Mouse (Mus musculus): ENCODE data around the gene Rab8b.
"Not testable (repeated sequence)": the region's sequence is repeated elsewhere in the genome, so short reads cannot be mapped to it uniquely, and the experiment has no call there.

Gene Rab8b

DNA sequence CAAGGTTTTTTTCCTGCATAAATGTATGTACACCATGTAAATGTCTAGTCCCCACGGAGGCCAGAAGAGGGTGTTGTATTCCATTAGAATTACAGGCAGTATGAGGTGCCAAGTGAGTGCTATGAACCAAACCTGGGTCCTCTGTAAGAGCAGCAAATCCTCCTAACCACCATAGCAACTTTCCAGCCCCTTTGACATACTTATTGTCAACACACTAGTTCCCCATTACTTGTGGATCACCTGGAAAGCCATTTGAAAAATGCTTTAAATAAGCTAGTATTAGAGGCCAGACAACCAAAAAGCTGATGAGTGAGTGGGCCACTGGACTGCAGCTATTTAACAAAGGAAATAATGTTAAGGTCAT is 1.6 kb downstream of the Rab8b start:
- in situ Hi-C loops (cut with MboI; ENCODE audit: low sequenced_read_pairs) = no loop called here

DNA sequence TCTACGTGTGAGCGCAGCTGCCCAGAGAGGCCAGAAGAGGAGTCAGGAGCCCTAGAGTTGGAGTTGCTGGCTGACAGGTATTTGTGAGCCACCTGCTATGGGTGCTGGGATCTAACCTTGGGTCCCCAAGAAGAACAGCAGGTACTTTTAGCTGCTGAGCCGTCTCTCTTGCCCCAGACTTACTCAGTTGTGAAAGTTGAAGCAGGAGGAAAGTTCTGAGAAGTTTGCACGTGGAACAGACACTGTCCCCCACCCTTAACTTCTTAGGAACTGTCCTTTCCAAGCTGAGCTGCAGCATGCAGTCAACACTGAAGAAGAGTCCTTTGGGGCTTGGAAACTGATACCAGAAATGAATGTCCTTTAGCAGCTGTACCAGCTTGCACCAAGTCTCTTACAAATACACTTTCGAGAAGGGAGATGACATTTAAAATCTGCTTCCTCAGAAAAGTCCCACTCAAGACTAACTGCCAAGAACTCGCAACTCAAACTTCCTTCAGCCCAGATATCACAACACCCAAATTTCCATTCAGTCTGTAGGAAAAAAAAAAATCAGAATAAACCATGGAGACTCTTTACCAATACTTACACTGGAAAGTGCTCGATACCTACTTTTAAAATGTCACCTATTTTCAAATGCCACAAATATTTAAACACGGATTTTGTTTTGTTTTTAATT is 2.1 kb downstream of the Rab8b start:
- in situ Hi-C loops (cut with MboI; ENCODE audit: low sequenced_read_pairs) = no loop called here

DNA sequence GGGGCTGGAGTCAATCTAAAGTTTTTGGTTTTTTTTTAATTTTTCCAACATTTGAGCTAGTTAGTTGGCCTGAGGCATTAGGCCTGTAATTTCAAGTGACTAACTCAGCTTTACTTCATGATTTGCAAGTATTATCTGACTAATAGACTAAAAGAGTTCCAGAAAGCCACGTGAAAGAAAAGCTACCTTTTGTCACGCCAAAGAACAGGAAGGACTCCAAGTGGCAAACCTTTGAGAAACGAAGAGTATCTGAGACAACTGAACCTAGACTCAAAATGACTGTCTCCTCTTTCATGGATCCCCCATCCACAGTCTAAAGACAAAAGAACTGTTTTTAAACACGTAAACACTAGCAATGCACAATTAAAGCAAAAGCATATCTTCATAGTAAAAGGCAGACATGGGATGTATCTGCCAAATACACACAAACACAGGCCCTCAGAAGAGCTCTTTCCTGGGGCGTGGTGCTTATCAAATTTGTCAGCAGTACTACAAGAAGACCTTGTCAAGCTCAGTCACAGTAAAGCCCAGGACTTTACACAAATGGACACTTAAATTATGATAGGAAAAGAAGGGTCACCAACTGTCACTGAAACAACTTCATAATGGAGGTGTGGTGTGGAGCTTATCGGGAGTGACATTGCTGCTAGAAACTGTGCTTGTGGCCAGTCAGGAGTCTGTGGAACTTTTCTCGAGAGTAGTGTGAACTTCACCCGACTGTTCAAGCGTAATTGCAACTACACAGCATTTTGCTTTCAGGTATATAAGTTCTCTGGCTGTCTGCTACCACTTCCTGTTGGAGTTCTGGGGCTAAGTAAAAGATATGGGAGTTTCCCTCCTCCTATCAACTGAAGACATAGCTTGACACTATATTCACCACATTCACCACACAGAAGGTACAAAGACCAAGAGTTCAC is 3.4 kb downstream of the Rab8b start:
- in situ Hi-C loops (cut with MboI; ENCODE audit: low sequenced_read_pairs) = no loop called here

DNA sequence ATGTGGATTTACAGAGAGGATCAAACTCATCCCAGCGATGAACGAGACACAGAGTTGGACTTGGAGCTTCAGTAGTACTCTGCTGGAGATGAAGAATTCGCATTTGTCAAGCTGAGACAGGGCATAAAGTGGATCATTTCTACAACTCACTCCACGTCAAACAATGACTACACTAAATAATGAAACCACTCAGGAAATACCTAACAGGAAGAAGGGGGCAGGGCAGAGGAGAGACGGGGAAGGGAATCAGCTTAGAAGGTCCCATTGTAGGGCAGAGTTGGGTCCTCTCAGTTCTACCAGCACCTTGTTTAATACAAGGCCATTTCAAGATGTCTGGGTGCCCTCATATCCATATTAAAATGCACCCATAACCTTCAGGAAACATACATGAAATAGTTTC is 4.1 kb downstream of the Rab8b start:
- in situ Hi-C loops (cut with MboI; ENCODE audit: low sequenced_read_pairs) = no loop called here

DNA sequence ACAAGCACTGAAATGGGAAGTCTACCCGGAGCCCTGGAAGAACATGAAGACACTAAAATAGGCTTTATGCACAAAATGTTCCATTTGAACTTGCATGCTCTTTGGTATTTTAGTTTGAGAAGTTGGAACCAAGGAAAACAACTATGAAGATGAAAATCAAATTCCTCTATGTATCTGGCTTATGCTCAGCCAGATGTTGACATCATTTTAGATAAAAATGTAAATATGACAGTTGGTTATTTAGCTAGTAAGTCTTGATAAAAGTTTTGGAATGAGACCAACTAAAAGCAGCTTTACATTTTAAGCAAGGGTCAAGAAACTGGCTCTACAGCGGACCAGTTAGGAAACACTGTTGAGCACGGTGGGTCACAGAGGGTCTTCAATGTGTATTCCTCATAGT is 4.9 kb downstream of the Rab8b start:
- in situ Hi-C loops (cut with MboI; ENCODE audit: low sequenced_read_pairs) = no loop called here

DNA sequence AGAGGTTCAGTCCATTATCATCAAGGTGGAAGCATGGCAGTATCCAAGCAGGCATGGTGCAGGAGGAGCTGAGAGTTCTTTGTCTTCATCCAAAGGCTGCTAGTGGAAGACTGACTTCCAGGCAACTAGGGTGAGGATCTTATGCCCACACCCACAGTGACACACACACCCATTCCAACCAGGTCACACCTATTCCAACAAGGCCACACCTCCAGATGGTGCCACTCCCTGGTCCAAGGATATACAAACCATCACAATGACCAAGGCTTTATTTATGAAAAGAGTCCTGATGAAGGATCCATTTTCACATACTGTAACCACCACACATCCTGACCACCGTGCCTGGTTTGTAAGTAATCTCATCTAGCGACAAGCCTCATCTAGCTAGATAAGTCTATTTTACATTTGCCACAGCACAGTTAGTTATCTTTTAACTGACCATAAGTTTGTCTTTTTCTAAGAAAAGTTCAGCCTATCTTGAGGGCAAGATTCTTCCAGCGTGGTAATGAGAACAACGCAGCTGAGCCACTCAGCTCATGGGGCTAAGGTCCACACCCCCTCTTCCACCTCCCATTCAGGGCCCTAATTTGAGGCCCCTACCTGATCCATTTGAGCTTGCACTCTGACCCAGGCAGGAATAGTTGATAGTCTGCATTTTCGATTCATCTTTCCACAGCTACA is 6.1 kb downstream of the Rab8b start:
- in situ Hi-C loops (cut with MboI; ENCODE audit: low sequenced_read_pairs) = not testable (repeated sequence)

DNA sequence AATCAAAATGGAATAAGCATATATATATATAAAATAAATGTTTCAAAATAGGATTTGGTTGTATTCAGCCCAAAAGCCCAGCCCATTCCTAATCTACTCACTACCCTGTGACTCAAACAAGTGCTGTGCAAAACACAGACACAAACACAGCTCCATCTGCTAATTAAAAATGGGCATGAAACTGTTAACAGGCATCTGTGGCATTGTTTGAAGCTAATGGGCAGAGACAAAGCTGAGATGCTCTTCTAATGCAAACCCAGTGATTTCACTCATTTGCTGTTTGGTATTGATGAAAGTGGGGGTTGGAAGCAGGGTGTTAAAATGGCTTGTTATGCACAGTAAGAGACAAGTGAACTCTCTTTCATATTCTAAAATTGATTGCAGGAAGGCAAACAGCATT is 7.2 kb downstream of the Rab8b start:
- in situ Hi-C loops (cut with MboI; ENCODE audit: low sequenced_read_pairs) = no loop called here

DNA sequence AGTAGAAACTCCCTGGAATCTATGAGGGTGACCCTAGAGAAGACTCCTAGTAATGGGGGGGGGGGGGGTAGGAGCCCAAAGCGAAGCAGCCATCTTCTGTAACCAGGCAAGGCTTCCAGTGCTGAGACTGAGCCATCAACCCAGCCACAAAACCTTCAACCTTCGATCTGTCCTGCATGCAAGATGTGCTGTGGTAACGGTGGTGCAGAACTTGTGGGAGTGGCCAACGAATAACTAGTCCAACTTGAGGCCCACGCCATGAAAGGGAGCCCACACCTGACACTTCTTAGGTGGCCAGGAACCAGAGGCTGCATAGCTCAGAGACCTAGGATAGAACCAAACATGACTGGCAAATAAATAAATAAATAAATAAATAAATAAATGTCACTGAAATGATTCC is 8.8 kb downstream of the Rab8b start:
- in situ Hi-C loops (cut with MboI; ENCODE audit: low sequenced_read_pairs) = no loop called here

DNA sequence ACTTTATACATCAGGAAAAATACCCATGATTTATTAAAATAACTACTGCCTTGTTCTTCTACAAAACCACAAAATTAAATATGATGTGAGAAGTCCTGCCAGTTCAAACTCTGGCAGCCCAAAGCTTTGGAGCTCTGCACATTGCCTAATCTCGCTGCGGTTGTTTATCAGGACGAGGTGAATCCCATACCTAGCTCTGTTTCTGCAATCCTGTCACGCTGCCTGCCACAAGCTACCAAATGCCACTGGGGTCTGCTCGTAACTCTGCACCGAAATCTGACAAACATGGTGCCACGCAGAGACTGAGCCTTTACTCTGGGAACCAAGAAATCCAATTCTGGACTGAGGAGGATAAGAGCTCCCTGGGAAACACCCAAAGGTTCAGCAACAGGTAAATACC is 9.6 kb downstream of the Rab8b start:
- in situ Hi-C loops (cut with MboI; ENCODE audit: low sequenced_read_pairs) = no loop called here

DNA sequence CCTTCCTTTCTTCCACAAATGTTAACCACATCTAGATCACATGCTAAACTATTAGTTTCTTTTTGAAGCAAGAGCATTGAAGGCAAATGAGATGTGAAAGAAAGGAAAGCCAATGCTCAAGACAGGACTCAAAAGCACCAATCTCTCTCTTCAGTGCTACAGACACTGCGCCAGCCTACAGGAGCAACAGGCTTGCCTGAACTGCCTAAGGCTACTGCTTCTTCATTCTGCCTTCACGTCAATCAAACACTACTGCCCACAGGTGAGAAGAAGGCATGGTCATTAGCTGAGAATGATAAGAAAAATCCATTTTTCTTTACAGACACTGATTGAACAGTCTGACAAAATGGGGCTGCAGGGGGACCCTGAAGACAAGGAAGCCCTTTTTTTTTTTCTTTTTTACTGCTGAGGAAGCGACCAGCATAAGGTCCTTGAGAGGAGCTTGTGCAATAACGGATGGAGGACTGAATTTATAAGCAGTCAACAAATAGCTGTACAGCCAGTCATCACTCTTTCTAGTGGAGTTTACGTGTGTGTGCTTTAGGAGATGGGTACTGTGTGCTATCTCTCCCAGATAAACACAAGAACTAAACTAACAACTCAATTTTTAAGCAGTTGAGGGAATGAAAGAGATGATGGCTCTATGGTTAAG is 11.6 kb downstream of the Rab8b start:
- in situ Hi-C loops (cut with MboI; ENCODE audit: low sequenced_read_pairs) = no loop called here

DNA sequence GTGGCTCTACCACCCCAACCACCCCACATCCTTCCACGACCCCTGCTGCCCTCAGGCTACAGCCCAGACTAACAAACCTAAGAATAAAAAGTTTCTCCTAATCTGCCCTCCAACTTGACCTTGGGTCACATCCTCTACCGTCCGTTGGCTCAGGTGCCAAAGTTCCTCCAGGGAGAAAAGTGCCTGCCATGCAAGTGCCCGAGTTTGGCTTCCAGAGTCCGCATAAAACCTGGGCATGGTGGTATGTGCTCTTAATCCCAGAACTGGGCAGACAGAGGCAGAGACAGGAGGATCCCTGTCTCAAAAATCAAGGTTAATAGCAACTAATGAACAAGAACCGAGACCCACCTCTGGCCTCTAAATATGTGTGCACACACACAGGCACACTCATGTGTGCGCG is 12.4 kb downstream of the Rab8b start:
- in situ Hi-C loops (cut with MboI; ENCODE audit: low sequenced_read_pairs) = no loop called here

DNA sequence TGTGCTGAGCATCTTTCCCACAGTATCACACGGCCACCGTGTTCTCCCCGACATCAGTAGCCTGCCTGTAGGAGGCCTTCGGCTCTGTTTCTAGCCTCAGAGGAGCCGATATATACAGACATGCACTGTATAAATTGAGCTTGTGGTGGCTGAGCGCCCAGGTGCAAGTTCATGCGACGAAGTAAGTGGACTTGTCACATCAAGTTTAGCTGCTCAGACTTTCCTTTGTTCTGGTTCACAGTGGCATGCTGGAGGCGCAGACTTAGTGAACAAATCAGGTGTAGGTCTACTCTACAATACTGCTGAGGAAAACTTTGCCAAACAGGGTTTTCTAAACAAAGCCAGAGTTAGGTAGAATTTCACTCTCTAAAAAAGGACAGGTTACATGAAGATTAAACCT is 13.5 kb downstream of the Rab8b start:
- in situ Hi-C loops (cut with MboI; ENCODE audit: low sequenced_read_pairs) = no loop called here

DNA sequence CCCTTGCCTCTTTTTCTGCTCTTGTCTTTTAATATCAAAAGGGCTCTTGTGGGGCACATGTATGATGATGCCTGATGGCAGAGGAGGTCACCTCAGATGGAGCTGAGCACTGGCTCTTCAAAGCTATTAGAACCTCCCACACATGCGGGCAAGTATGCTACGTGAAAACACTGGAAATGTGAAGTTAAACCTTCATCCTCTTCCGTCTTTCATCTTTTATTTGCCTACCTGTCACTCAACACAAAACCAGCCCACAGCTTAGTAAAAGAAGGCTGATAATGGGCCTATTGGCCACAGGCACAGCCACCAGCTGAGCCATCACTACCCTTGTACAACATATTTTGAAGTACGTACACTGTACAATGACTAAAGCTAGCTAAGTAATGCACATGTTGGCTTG is 20.0 kb downstream of the Rab8b start:
- in situ Hi-C loops (cut with MboI; ENCODE audit: low sequenced_read_pairs) = no loop called here

DNA sequence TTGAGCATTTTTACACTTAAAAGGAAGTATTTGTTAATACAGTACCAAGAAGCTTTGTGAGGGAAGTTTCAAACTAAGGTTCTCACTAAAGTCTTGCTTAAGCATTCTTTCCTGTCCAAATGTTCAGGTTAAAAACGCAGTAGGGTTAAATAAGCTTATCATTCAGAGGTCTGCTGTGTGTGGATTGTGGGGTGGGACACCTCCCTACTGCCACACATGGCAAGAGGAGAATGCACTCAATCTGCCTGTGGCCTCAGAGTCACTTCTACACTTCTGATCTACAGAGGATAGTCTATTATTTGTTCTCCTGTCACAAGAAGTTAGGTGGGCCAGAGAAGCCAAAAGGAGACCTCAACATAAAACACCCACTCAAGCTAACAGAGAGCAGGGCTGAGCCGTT is 20.4 kb downstream of the Rab8b start:
- in situ Hi-C loops (cut with MboI; ENCODE audit: low sequenced_read_pairs) = no loop called here

DNA sequence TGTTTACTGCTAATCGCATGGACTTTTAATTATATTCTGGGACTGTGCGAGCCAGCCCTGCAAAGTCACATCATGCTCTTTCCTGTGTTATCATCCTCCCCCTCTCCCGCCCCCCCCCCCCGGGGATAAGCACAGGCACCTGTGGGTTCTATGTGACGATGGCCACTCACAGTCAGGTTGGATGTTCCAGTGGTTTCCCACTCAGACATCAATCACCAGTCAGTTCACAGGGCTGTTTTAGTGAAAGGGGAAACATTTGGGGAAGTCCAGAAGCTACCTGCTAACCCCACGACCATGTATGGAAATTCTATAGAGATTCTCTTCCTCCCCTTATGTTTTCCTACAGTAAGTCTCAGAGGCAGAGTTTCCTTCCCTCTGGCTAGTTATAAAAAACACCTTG is 21.6 kb downstream of the Rab8b start:
- in situ Hi-C loops (cut with MboI; ENCODE audit: low sequenced_read_pairs) = no loop called here

DNA sequence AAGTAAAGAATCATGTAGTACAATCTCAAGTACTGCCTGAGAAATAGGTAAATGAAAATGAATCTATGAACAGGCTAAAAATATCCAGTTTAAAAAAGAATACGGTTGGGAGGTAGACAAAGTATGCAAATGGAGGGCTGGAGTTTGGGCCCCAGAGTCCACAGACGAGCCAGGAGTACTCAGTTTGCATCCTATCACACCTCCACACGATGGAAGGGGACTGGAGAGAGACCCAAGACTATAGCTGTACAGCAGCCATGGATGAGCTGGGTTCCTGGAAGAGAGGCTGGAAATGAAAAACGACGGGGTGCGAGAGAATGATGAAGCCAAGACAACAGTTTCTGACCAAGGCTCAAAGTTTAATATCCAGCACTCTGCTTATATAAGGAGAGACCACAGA is 22.5 kb downstream of the Rab8b start:
- in situ Hi-C loops (cut with MboI; ENCODE audit: low sequenced_read_pairs) = no loop called here

DNA sequence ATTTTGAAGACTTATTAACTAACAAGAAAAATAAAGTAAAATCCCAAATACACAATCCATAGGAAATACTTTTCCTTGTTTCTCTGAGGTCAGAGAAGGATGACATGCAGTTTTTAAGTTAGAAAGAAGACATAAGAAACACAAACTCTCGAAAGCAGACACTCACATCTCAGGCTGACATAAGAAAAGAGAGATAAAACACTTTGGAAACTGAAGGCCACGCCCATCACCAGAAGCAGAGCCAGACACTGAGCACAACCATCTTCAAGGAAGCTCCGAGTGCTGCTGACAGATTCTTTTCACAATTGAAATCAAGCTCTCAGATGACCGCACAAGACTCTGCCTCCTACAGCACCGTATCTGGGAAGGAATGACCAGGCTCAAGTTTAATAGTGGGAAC is 23.5 kb downstream of the Rab8b start:
- in situ Hi-C loops (cut with MboI; ENCODE audit: low sequenced_read_pairs) = no loop called here

DNA sequence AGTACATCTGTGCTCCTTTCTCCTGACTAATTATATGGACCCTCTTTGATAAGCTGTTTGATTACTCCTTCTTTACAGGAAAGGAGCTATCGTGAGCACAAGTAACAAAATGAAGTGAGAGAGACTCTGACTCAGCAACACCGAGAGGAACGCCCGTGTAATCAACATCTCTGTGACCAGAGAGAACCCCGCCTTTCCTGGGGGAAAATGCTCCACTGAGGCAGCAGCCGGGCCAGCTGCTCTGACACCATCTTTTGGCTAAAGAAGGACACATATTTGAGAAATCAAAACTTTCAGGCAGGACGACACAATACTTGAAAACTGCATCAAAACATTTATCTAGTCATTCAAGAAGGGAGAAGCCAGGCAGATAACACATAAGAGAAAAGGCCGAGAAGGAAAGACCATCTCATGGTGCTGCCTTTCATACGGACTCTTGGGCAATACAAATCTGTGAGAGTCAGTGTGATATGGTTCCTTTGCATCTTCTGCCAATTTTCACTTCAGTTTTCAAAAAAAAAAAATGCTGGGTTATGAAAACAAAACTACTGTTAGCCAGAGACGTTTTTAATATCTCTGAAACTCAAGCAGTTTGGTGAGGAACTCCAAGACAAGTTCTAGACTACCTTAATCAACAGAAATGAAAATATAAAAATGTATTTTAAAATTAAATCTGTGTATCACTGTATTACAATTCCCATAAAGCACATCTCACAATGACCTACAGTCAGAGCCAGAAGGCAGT is 24.3 kb downstream of the Rab8b start:
- in situ Hi-C loops (cut with MboI; ENCODE audit: low sequenced_read_pairs) = no loop called here

DNA sequence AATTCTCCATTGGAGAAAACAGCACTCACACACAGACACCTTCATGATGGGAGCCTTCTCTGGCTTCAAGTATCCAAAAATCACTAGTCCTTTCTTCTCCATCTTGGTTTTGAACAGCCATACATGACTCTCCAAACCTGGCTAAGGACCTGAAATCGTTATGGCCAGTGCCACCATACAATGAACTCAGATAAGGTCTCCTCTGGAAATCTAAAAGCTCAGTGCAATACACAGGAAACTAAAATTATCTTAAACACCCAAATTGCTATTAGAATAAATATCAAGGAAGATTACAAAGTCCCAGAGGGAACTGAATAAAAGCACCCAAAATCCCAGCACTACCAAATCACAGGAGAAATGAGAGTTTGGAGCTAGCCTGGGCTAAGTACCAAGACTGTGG is 25.1 kb downstream of the Rab8b start:
- in situ Hi-C loops (cut with MboI; ENCODE audit: low sequenced_read_pairs) = no loop called here

DNA sequence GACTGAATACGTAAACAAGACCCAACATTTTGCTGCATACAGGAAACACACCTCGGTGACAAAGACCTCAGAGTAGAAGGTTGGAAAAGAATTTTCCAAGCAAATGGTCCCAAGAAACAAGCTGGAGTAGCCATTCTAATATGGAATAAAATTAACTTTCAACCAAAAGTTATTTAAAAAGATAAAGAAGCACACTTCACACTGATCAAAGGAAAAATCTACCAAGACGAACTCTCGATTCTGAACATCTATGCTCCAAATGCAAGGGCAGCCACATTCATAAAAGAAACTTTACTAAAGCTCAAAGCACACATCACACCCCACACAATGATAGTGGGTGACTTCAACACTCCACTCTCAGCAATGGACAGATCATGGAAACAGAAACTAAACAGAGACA is 27.0 kb downstream of the Rab8b start:
- in situ Hi-C loops (cut with MboI; ENCODE audit: low sequenced_read_pairs) = not testable (repeated sequence)
